Mouse (Mus musculus) spleen, adult 2 months (tissue): ENCODE data around the gene Fam133b.

Source experiments
- CTCF ChIP-seq: fragments of 200-500 bp; IDR thresholded peaks from 2 replicates; pipeline ENCODE4 v1.5.1; 2011; ENCODE audit warnings: mild to moderate bottlenecking, inconsistent platforms; ENCODE audit not compliant: insufficient read depth, insufficient read length, insufficient replicate concordance; ENCODE audit errors: extremely low read depth
- POLR2A ChIP-seq: fragments of 200-500 bp; IDR thresholded peaks from 2 replicates; pipeline ENCODE4 v1.6.1; 2011; ENCODE audit warnings: low read depth, low read length, inconsistent platforms

GRCm38 (mm10) chr5:3500957-3501563 lies 42.6 kb upstream of the Fam133b start:
- no peak for TF ChIP-seq CTCF
- TF ChIP-seq POLR2A, result no peak
